7 mouse cellular contexts compared by ENCODE assay signal in the genomic region with DNA sequence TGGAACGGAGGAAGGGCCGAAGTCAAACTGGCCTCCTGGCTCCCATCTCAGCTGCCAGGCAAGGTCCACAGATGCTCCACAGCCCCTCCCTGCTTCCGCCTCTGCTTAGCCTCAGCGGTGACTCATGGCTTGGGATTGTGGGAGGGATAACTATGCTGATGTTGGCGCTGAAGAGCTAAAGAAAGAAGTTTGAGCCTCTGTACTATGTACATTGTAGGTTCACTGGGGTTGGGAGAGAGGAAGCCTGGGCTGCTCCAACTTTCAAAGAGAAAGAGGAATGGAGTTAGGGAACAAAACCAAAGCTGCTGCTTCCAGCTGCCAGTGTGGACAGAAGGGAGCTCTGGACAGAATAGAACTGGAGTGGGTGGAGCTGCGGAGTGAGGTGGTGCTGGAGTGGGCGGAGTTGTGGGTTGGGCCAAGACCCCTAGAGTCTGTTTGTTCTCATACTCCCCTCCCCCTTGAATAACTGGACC. TPM values are rescaled to one million over a fixed set of nuclear protein-coding genes. Genes with fewer than 3 reads are reported as not detected.
A peak's percentile ranks its signal among the peaks of the same experiment; 100 is the strongest.
DNase-seq lines count a peak whose midpoint lies in the region; ATAC-seq lines count a peak whose summit lies in the region.

No protein-coding gene starts in this region.

- H3K9me3 ChIP-seq in intestine, embryonic 16.5 days (ENCODE audit: control insufficient read depth, low read length), result no peaks in the 10 kb centered on the region

- H3K4me2 ChIP-seq in intestine, embryonic 16.5 days (ENCODE audit: low read depth, low read length), result no peak overlapping the region

- peak; percentile 84 for DNase-seq in 3134 (ENCODE audit: extremely low read depth, insufficient read length, low spot score)
- DNase-seq in adrenal gland, adult 2 months, result peak; percentile 78
- DNase-seq in heart, adult 11 months, result peak; percentile 93
- DNase-seq in lung, postnatal 14 days, result peak; percentile 55
- DNase-seq in layer of hippocampus, adult 9-11 months, result no peak
- no peak for DNase-seq in gastrocnemius, adult 18-20 months (ENCODE audit: low spot score)

- no peaks in the 10 kb centered on the region for H3K27me3 ChIP-seq in intestine, embryonic 16.5 days (replicated peaks; ENCODE audit: control insufficient read depth, insufficient read depth, low read length)

- H3K9ac ChIP-seq in intestine, embryonic 16.5 days (ENCODE audit: low read depth, low read length), result no peak overlapping the region

- 0 out of 2 replicates have a peak, but pooled peaks cover 5% of the 10 kb centered on the region for H3K4me1 ChIP-seq in intestine, embryonic 16.5 days (ENCODE audit: control insufficient read depth, insufficient read depth, low read length)

- no peaks in the 10 kb centered on the region for H3K36me3 ChIP-seq in intestine, embryonic 16.5 days (ENCODE audit: control insufficient read depth, insufficient read depth, low read length)

- peak overlapping the region; percentile 51 for H3K27ac ChIP-seq in intestine, embryonic 16.5 days (ENCODE audit: low read length)

- 15% methylated on average over 7 of the region's 7 CpGs for WGBS in intestine, embryonic 16.5 days

- ATAC-seq in intestine, embryonic 16.5 days, result peak; percentile 97

- no peak overlapping the region for H3K4me3 ChIP-seq in intestine, embryonic 16.5 days (ENCODE audit: low read length)

RNA-seq across cellular contexts. Expression of gene Kcnf1, which starts 7.7 kb away (rescaled TPM):
- total RNA-seq in adrenal gland, adult 2 months (2021), result under 1 TPM; 0.17 to 0.69 TPM
- polyA plus RNA-seq in adrenal gland, adult 2 months (2012; rRNA removed), result 0.19 and 0.28 TPM in 2 replicates
- polyA plus RNA-seq in intestine, embryonic 16.5 days (2015; fragmentation: Nextera tagmentation; extraction: Ambion mirVana), result 0.61 and 0.66 TPM in 2 replicates
- 1 to 10 TPM; 1.6 to 3.9 TPM for total RNA-seq in gastrocnemius, adult 18-20 months (2021)

Comparison
In these comparisons a context has a peak if more than half of its experiments do, and no peak if none do; other contexts are left out.
1. DNase-seq: peak in 3134 (single experiment), adrenal gland, adult 2 months (single experiment), heart, adult 11 months (single experiment) and lung, postnatal 14 days (single experiment); none in layer of hippocampus, adult 9-11 months (single experiment) and gastrocnemius, adult 18-20 months (single experiment).